Mouse (Mus musculus) frontal cortex, postnatal 36 days (tissue): ENCODE measurements at regions not wholly inside any gene's neighbourhood (a gene's known extent, or its start where the extent isn't known, plus 50 kb on each side); places are given as distances from the start of the nearest gene placed in this dataset.

Experiments used
- DNase-seq, 2 experiments: peaks; one replicate each; pipeline ENCODE4 v3.0.0; 2022; ENCODE audit warnings: low spot score in 2 of 2

- DNase-seq: no peak
Measured at GRCm38 (mm10) chr16:37459533-37459890, 74.8 kb upstream of the Stxbp5l start.

- DNase-seq: no peak
Measured at GRCm38 (mm10) chr16:37458592-37459532, 74.1 kb upstream of the Stxbp5l start.

- DNase-seq: no peak
Measured at GRCm38 (mm10) chr16:37455971-37456370, 71.2 kb upstream of the Stxbp5l start.

- no peak for DNase-seq
Measured at GRCm38 (mm10) chr16:37449846-37450245, 65.1 kb upstream of the Stxbp5l start.

- DNase-seq: no peak
Measured at GRCm38 (mm10) chr16:37445756-37446155, 61.0 kb upstream of the Stxbp5l start.

GRCm38 (mm10) chr16:37442936-37443335 is 58.2 kb upstream of the Stxbp5l start:
- DNase-seq: no peak

- no peak for DNase-seq
Measured at GRCm38 (mm10) chr16:37442481-37442880, 57.7 kb upstream of the Stxbp5l start.

- DNase-seq: peak; percentile 51 to 70
Measured at GRCm38 (mm10) chr16:37440628-37441164, 55.9 kb upstream of the Stxbp5l start.
